Mouse (Mus musculus) left cerebral cortex, adult 2 months (tissue): ENCODE results near the gene Ggta1. TPM values are rescaled to one million over a fixed set of nuclear protein-coding genes. Genes with fewer than 3 reads are reported as not detected.

ENCODE experiments used
- DNase-seq, 2 experiments: peaks; one replicate each; pipeline ENCODE4 v3.0.0; 2021 to 2022; ENCODE audit warnings: low spot score in 2 of 2, mixed read lengths in 1 of 2; ENCODE audit errors: extremely low spot score in 1 of 2
- H3K27ac ChIP-seq: fragments of 200-600 bp; 2 replicates; pipeline ENCODE4 v1.8.1; 2022
- H3K4me3 ChIP-seq: fragments of 200-600 bp; 2 replicates; pipeline ENCODE4 v1.8.1; 2022
- CTCF ChIP-seq: fragments of 200-600 bp; IDR thresholded peaks from 2 replicates; pipeline ENCODE4 v1.8.1; 2022; ENCODE audit warnings: antibody characterized with exemption, mild to moderate bottlenecking, moderate library complexity
- intact Hi-C: fragments of 180-260 bp; cut with DNase I; formaldehyde crosslinking; loops from one replicate; pipeline ENCODE4 v1.15.1; 2025
- total RNA-seq, 2 experiments: library from RNA; stranded (reverse); gene quantifications; 2 replicates each; pipeline ENCODE4 v1.2.3; 2021

Ggta1 gene
- total RNA-seq, 2 experiments from 2014 or later = 2.6 to 4.0 TPM

- no peak for TF ChIP-seq CTCF
- no peak for DNase-seq
- intact Hi-C loops = no loop called here
- Histone ChIP-seq H3K27ac (no peak overlapping the region), H3K4me3 (no peak overlapping the region)
Observed at GRCm38 (mm10) chr2:35486981-35487655, 24.1 kb upstream of the Ggta1 start.

GRCm38 (mm10) chr2:35484102-35484501 lies 21.1 kb upstream of the Ggta1 start:
- no peak for DNase-seq

GRCm38 (mm10) chr2:35483402-35483801 lies 20.4 kb upstream of the Ggta1 start:
- H3K4me3 ChIP-seq = no peak overlapping the region
- H3K27ac ChIP-seq = no peak overlapping the region
- DNase-seq = no peak
- TF ChIP-seq CTCF = no peak
- intact Hi-C loops = no loop called here

More at GRCm38 (mm10) chr2:35484102-35484501, 21.1 kb upstream of the Ggta1 start:
- no peak for TF ChIP-seq CTCF
- no peak overlapping the region for H3K27ac ChIP-seq
- H3K4me3 ChIP-seq = no peak overlapping the region
- intact Hi-C loops = no loop called here

GRCm38 (mm10) chr2:35481322-35481990 lies 18.4 kb upstream of the Ggta1 start:
- no peak for TF ChIP-seq CTCF
- no peak for DNase-seq
- no peak overlapping the region for H3K4me3 ChIP-seq
- no peak overlapping the region for H3K27ac ChIP-seq
- intact Hi-C loops = no loop called here

GRCm38 (mm10) chr2:35480073-35480472 lies 17.0 kb upstream of the Ggta1 start:
- intact Hi-C loops = no loop called here
- Histone ChIP-seq H3K27ac (no peak overlapping the region), H3K4me3 (no peak overlapping the region)
- no peak for TF ChIP-seq CTCF
- DNase-seq = no peak

- H3K4me3 ChIP-seq = no peak overlapping the region
- TF ChIP-seq CTCF = no peak
- intact Hi-C loops = no loop called here
- H3K27ac ChIP-seq = no peak overlapping the region
- DNase-seq = no peak
Observed at GRCm38 (mm10) chr2:35478812-35479122, 15.7 kb upstream of the Ggta1 start.

- Histone ChIP-seq H3K27ac (no peak overlapping the region), H3K4me3 (no peak overlapping the region)
- no peak for TF ChIP-seq CTCF
- DNase-seq = no peak
- intact Hi-C loops = no loop called here
Observed at GRCm38 (mm10) chr2:35477999-35478811, 15.2 kb upstream of the Ggta1 start.

GRCm38 (mm10) chr2:35477321-35477720 lies 14.3 kb upstream of the Ggta1 start:
- intact Hi-C loops = no loop called here
- DNase-seq = no peak
- Histone ChIP-seq H3K27ac (no peak overlapping the region), H3K4me3 (no peak overlapping the region)
- no peak for TF ChIP-seq CTCF

GRCm38 (mm10) chr2:35474916-35475315 lies 11.9 kb upstream of the Ggta1 start:
- Histone ChIP-seq H3K27ac (no peak overlapping the region), H3K4me3 (no peak overlapping the region)
- no peak for TF ChIP-seq CTCF
- intact Hi-C loops = no loop called here
- no peak for DNase-seq

GRCm38 (mm10) chr2:35469266-35469665 lies 6.2 kb upstream of the Ggta1 start:
- Histone ChIP-seq H3K4me3 (no peak overlapping the region), H3K27ac (no peak overlapping the region)
- DNase-seq = no peak
- TF ChIP-seq CTCF = no peak
- intact Hi-C loops = no loop called here

- Histone ChIP-seq H3K27ac (no peak overlapping the region), H3K4me3 (no peak overlapping the region)
- intact Hi-C loops = no loop called here
- no peak for DNase-seq
- TF ChIP-seq CTCF = no peak
Observed at GRCm38 (mm10) chr2:35468276-35468675, 5.2 kb upstream of the Ggta1 start.

GRCm38 (mm10) chr2:35467855-35468254 lies 4.8 kb upstream of the Ggta1 start:
- no peak for TF ChIP-seq CTCF
- intact Hi-C loops = no loop called here
- DNase-seq = no peak

More at GRCm38 (mm10) chr2:35467855-35468254, 4.8 kb upstream of the Ggta1 start:
- no peak overlapping the region for H3K27ac ChIP-seq
- no peak overlapping the region for H3K4me3 ChIP-seq
